Mouse (Mus musculus): Measurements from ENCODE around the gene Rnpepl1. TPM values are rescaled to one million over a fixed set of nuclear protein-coding genes. Genes with fewer than 3 reads are reported as not detected.

The Rnpepl1 gene
- polyA plus RNA-seq, 1 experiment from 2014 or later, result 29.4 TPM

DNA sequence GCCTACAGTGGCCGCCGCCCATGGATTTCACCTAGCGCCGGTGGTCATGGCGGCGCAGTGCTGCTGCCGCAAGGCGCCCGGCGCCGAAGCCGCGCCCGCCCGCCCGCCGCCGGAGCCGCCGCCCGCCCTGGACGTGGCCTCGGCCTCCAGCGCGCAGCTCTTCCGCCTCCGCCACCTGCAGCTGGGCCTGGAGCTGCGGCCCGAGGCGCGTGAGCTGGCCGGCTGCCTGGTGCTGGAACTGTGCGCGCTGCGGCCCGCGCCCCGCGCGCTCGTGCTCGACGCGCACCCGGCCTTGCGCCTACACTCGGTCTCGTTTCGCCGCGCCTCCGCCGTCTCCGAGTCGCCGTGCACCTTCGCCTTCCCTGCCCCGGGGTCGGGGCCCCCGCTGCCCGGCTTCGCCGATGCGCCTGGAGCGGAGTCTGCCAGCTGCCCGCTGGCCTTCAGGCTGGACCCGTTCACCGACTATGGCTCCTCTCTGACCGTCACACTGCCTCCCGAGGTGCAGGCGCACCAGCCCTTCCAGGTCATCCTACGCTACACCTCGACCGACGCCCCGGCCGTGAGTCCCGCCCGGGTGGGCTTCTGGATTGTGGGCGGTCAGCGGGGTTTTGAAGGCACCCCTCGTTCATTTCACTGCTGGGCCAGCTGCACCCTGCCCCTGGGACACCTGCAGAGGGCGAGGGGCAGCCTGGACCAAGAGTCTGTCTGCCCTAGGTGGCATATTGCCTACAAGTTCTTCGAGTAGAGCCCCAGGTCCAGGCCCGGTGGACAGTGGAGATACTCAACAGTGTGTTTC is 540 bp downstream of the Rnpepl1 start:
- Histone ChIP-seq H3K9me3 (ENCODE audit: control insufficient read depth, low read depth, low read length) (no peaks in the 10 kb centered on the region), H3K4me1 (ENCODE audit: control insufficient read depth, insufficient read depth, low read length) (peaks cover 26% of the 10 kb centered on the region), H3K4me3 (ENCODE audit: low read depth, low read length) (peak overlapping the region; percentile 78), H3K27ac (ENCODE audit: low read length) (peak overlapping the region; percentile 72), H3K9ac (replicated peaks; ENCODE audit: low read depth, low read length) (peak overlapping the region; percentile 81), H3K36me3 (ENCODE audit: control insufficient read depth, insufficient read depth, low read length) (peaks cover 17% of the 10 kb centered on the region), H3K27me3 (ENCODE audit: control insufficient read depth, insufficient read depth, low read length) (no peaks in the 10 kb centered on the region), H3K4me2 (replicated peaks; ENCODE audit: low read depth, low read length) (peak overlapping the region; percentile 92)
- ATAC-seq (ENCODE audit: insufficient number of reproducible peaks, insufficient read depth, low FRiP score, low read depth), result peak; percentile 0; the same call in 1 of the 2 replicates
- 1% methylated on average over 64 of the region's 85 CpGs for WGBS

- Histone ChIP-seq H3K27ac (ENCODE audit: low read length) (peak overlapping the region; percentile 72), H3K9me3 (ENCODE audit: control insufficient read depth, low read depth, low read length) (no peaks in the 10 kb centered on the region), H3K9ac (replicated peaks; ENCODE audit: low read depth, low read length) (peak overlapping the region; percentile 81; the same call in 1 of the 2 replicates), H3K4me3 (ENCODE audit: low read depth, low read length) (peak overlapping the region; percentile 78), H3K4me2 (replicated peaks; ENCODE audit: low read depth, low read length) (peak overlapping the region; percentile 92), H3K4me1 (ENCODE audit: control insufficient read depth, insufficient read depth, low read length) (peaks cover 26% of the 10 kb centered on the region), H3K27me3 (ENCODE audit: control insufficient read depth, insufficient read depth, low read length) (no peaks in the 10 kb centered on the region), H3K36me3 (ENCODE audit: control insufficient read depth, insufficient read depth, low read length) (peaks cover 23% of the 10 kb centered on the region)
- no peak for ATAC-seq (ENCODE audit: insufficient number of reproducible peaks, insufficient read depth, low FRiP score, low read depth)
- WGBS, result 32% methylated on average over 8 of the region's 8 CpGs
Observed at GRCm38 (mm10) chr1:92911721-92912138, 1.1 kb downstream of the Rnpepl1 start.

GRCm38 (mm10) chr1:92912286-92912685 is 1.7 kb downstream of the Rnpepl1 start:
- Histone ChIP-seq H3K27me3 (ENCODE audit: control insufficient read depth, insufficient read depth, low read length) (no peaks in the 10 kb centered on the region), H3K4me1 (ENCODE audit: control insufficient read depth, insufficient read depth, low read length) (peaks cover 26% of the 10 kb centered on the region), H3K27ac (ENCODE audit: low read length) (no peak overlapping the region), H3K4me2 (replicated peaks; ENCODE audit: low read depth, low read length) (peak overlapping the region; percentile 92), H3K36me3 (ENCODE audit: control insufficient read depth, insufficient read depth, low read length) (peaks cover 29% of the 10 kb centered on the region), H3K9ac (replicated peaks; ENCODE audit: low read depth, low read length) (0 out of 2 replicates have a peak overlapping the region, but pooled peaks have one; percentile 14), H3K4me3 (ENCODE audit: low read depth, low read length) (peak overlapping the region; percentile 78), H3K9me3 (ENCODE audit: control insufficient read depth, low read depth, low read length) (no peaks in the 10 kb centered on the region)
- no peak for ATAC-seq (ENCODE audit: insufficient number of reproducible peaks, insufficient read depth, low FRiP score, low read depth)
- WGBS, result 52% methylated on average over 1 of the region's 1 CpGs

DNA sequence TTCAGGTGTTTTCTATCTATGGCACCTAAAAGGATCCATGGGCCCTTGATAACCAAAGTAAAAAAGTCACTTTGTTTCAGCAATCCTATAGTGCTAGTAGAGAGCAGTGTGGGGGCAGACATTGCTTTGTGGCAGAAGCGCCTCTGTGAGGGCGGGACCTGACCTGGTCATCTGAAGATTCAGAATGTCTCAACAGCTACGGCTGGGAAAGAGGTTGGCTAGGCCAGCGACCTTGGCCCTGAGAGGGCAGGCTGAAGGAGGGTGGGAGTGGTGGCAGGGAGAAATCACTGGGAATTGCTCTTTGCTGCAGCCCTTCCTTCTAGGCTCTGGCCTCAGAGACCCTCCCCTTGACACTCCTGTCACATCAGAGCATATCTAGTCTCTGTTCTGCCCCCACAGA is 3.7 kb downstream of the Rnpepl1 start:
- no peak overlapping the region for H3K9ac ChIP-seq (replicated peaks; ENCODE audit: low read depth, low read length)
- H3K4me1 ChIP-seq (ENCODE audit: control insufficient read depth, insufficient read depth, low read length), result peaks cover 21% of the 10 kb centered on the region; the same call in 1 of the 2 replicates
- H3K4me2 ChIP-seq (replicated peaks; ENCODE audit: low read depth, low read length), result no peak overlapping the region
- no peaks in the 10 kb centered on the region for H3K27me3 ChIP-seq (ENCODE audit: control insufficient read depth, insufficient read depth, low read length)
- H3K27ac ChIP-seq (ENCODE audit: low read length), result no peak overlapping the region
- 62% methylated on average over 4 of the region's 4 CpGs for WGBS
- H3K4me3 ChIP-seq (ENCODE audit: low read depth, low read length), result no peak overlapping the region
- no peaks in the 10 kb centered on the region for H3K9me3 ChIP-seq (ENCODE audit: control insufficient read depth, low read depth, low read length)
- peaks cover 47% of the 10 kb centered on the region for H3K36me3 ChIP-seq (ENCODE audit: control insufficient read depth, insufficient read depth, low read length)
- no peak for ATAC-seq (ENCODE audit: insufficient number of reproducible peaks, insufficient read depth, low FRiP score, low read depth)

DNA sequence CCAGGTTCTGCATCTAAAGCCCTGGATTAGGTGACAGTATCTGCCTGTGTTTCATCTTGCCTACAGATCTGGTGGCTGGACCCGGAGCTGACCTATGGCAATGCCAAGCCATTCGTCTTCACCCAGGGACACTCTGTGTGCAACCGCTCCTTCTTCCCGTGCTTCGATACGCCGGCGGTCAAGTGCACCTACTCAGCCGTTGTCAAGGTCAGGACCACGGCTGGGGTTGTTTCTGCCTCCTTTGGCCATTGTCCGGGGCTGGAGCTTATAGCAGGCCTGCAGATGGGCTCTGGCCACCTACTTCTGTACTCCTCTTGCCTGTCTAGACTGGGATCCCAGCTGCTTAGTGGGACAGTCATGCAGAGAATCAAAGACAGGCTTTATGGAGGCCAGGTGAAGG is 4.4 kb downstream of the Rnpepl1 start:
- peaks cover 16% of the 10 kb centered on the region; the same call in 1 of the 2 replicates for H3K4me1 ChIP-seq (ENCODE audit: control insufficient read depth, insufficient read depth, low read length)
- H3K9ac ChIP-seq (replicated peaks; ENCODE audit: low read depth, low read length), result no peak overlapping the region
- H3K9me3 ChIP-seq (ENCODE audit: control insufficient read depth, low read depth, low read length), result no peaks in the 10 kb centered on the region
- H3K4me2 ChIP-seq (replicated peaks; ENCODE audit: low read depth, low read length), result no peak overlapping the region
- ATAC-seq (ENCODE audit: insufficient number of reproducible peaks, insufficient read depth, low FRiP score, low read depth), result no peak
- no peaks in the 10 kb centered on the region for H3K27me3 ChIP-seq (ENCODE audit: control insufficient read depth, insufficient read depth, low read length)
- peaks cover 50% of the 10 kb centered on the region for H3K36me3 ChIP-seq (ENCODE audit: control insufficient read depth, insufficient read depth, low read length)
- no peak overlapping the region for H3K27ac ChIP-seq (ENCODE audit: low read length)
- no peak overlapping the region for H3K4me3 ChIP-seq (ENCODE audit: low read depth, low read length)
- 92% methylated on average over 11 of the region's 11 CpGs for WGBS

DNA sequence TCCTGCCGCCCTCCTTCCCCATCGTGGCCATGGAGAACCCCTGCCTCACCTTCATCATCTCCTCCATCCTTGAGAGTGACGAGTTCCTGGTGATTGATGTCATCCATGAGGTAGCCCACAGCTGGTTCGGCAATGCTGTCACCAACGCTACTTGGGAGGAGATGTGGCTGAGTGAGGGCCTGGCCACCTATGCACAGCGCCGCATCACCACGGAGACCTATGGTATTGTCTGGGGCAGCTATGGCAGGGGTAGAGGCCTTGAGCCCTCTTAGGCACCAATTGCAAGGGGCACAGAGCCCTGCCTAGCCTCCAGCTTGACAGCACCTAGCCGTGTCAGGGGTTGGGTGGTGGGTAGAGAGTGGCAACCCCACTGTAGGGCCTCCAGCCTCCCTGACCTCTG is 6.1 kb downstream of the Rnpepl1 start:
- WGBS, result 90% methylated on average over 9 of the region's 9 CpGs
- H3K9me3 ChIP-seq (ENCODE audit: control insufficient read depth, low read depth, low read length), result no peaks in the 10 kb centered on the region
- peaks cover 50% of the 10 kb centered on the region for H3K36me3 ChIP-seq (ENCODE audit: control insufficient read depth, insufficient read depth, low read length)
- peaks cover 10% of the 10 kb centered on the region; the same call in 1 of the 2 replicates for H3K4me1 ChIP-seq (ENCODE audit: control insufficient read depth, insufficient read depth, low read length)
- ATAC-seq (ENCODE audit: insufficient number of reproducible peaks, insufficient read depth, low FRiP score, low read depth), result no peak
- no peaks in the 10 kb centered on the region for H3K27me3 ChIP-seq (ENCODE audit: control insufficient read depth, insufficient read depth, low read length)
- H3K4me3 ChIP-seq (ENCODE audit: low read depth, low read length), result no peak overlapping the region
- no peak overlapping the region for H3K4me2 ChIP-seq (replicated peaks; ENCODE audit: low read depth, low read length)
- H3K9ac ChIP-seq (replicated peaks; ENCODE audit: low read depth, low read length), result no peak overlapping the region
- no peak overlapping the region for H3K27ac ChIP-seq (ENCODE audit: low read length)

- WGBS, result 95% methylated on average over 11 of the region's 11 CpGs
Observed at GRCm38 (mm10) chr1:92919151-92919550, 8.6 kb downstream of the Rnpepl1 start.

DNA sequence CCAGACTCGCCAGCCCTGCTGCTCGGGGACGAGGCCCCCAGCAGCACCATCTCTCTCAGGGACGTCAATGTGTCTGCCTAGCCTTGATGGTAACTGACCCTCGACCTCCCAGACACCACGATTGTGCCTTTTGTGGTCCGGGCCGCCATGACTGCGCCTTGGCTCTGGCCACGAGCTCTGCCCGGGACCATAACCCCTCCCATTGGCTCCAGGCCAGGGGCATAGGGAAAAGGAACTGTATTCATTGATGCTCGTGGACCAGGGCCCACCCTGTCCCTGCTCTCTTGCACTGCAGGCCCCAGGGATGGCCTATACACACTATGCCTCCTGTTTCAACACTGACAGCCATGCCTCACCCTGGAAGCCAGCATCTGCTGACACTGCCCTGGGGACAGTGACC is 9.2 kb downstream of the Rnpepl1 start:
- Histone ChIP-seq H3K27ac (ENCODE audit: low read length) (no peak overlapping the region), H3K9ac (replicated peaks; ENCODE audit: low read depth, low read length) (no peak overlapping the region), H3K36me3 (ENCODE audit: control insufficient read depth, insufficient read depth, low read length) (peaks cover 43% of the 10 kb centered on the region), H3K4me3 (ENCODE audit: low read depth, low read length) (no peak overlapping the region), H3K4me1 (ENCODE audit: control insufficient read depth, insufficient read depth, low read length) (no peaks in the 10 kb centered on the region), H3K4me2 (replicated peaks; ENCODE audit: low read depth, low read length) (no peak overlapping the region), H3K27me3 (ENCODE audit: control insufficient read depth, insufficient read depth, low read length) (no peaks in the 10 kb centered on the region), H3K9me3 (ENCODE audit: control insufficient read depth, low read depth, low read length) (no peaks in the 10 kb centered on the region)
- WGBS, result 85% methylated on average over 12 of the region's 12 CpGs
- peak; percentile 12; the same call in 1 of the 2 replicates for ATAC-seq (ENCODE audit: insufficient number of reproducible peaks, insufficient read depth, low FRiP score, low read depth)

More at GRCm38 (mm10) chr1:92919151-92919550, 8.6 kb downstream of the Rnpepl1 start:
- Histone ChIP-seq H3K36me3 (ENCODE audit: control insufficient read depth, insufficient read depth, low read length) (peaks cover 47% of the 10 kb centered on the region), H3K27me3 (ENCODE audit: control insufficient read depth, insufficient read depth, low read length) (no peaks in the 10 kb centered on the region), H3K9ac (replicated peaks; ENCODE audit: low read depth, low read length) (no peak overlapping the region), H3K4me1 (ENCODE audit: control insufficient read depth, insufficient read depth, low read length) (no peaks in the 10 kb centered on the region), H3K9me3 (ENCODE audit: control insufficient read depth, low read depth, low read length) (no peaks in the 10 kb centered on the region), H3K27ac (ENCODE audit: low read length) (no peak overlapping the region), H3K4me2 (replicated peaks; ENCODE audit: low read depth, low read length) (no peak overlapping the region), H3K4me3 (ENCODE audit: low read depth, low read length) (no peak overlapping the region)
- ATAC-seq (ENCODE audit: insufficient number of reproducible peaks, insufficient read depth, low FRiP score, low read depth), result no peak

All from stomach, embryonic 14.5 days (tissue).